Mouse (Mus musculus): ENCODE results near the gene Ube2i.

Gene Ube2i

DNA sequence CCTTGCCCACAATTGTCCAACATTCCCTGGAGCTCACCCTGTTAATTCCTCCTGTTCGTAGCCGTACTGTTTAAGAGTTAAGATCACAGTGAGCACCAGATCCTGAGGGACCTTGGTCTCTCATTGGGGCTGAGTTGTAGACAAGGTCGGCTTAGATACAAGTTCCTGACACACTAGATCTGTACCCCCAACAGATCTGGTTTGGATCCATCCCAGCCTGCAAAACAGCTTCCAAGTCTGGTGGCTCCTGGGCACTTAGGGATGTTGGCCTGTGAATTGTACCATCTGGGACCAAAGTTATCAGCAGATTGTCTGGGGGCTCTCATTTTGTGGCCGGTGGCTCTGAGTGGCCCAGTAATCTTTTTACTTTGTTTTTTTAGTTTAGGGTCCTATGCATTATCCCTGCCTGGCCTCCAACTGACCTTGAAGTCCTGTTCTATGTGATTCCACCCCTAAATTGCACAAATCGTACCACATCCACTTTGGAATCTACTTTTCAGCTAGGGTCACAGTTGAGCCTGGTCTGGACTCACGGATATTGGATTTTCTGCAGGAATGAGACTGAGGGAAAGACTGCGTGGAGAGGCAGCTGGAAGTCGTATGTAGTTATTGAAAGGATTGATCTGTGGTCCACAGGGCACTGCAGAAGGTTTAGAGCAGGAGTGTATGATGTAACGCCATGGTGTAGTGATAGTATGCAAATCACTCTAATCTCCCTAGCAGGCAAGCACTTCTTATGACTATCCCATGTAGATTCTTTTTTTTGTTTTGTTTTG, at the start of gene Ube2i:
TSS of gene Ube2i (minus strand) at position 52 of the 776 bp plus-strand sequence.
- no peak for DNase-seq (ENCODE audit: low spot score in 2 of 2)

DNA sequence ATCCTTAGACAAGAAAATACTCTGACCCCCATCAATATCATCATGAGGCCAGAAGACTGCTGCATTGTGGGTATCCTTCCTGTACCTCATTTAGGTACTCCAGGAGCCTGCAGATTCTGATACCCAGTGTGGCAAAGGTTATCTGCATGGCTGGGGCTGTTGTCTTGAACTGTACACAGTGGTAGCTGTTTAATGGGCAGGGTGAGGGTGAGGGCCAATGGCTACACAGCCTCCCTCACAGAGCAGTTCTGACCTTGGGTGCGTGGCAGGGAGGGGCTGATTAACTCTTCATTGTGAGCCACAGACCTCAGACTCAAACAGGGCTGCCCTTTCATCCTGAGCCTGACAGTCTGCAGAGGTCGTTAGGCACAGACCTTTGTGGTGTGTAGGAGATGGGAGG, 48.5 kb upstream of the Ube2i start:
- DNase-seq (ENCODE audit: low spot score in 2 of 2): no peak

DNA sequence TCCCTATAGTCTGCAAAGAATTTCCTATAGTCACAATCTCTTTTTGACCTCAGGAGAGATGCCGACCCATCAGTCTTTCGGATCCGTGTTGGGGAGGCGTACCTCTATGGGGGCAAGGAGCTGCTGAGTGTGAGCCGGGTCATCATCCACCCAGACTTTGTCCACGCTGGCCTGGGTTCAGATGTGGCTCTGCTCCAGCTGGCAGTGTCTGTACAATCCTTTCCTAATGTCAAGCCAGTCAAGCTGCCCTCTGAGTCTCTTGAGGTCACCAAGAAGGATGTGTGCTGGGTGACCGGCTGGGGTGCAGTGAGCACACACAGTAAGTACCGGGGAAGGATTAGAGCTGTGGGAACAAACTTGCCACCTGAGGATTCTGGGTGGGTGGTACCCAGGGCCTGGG, 46.4 kb upstream of the Ube2i start:
- no peak for DNase-seq (ENCODE audit: low spot score in 2 of 2)

DNA sequence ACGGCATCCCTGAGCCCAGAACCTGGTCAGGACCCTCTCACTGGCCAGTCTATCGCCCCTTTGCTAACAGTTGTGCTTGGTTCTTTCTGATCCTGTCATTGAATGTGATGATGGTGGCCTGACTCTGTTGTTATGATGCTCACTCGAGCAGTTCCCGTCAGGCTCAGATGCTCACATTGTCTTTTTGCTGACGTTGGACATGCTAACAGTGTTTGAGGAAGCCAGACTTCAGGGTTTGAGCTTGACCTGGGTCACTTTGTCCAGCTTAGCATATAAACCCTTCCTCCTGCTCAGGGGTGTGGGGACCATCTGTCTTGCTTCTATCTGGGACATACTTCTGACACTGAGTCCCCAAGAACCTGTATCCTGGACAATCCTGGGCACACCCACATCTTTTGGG, 43.9 kb upstream of the Ube2i start, which contains the start of gene Prss29:
TSS of gene Prss29 (plus strand) at position 301 of the 400 bp plus-strand sequence.
- no peak for DNase-seq (ENCODE audit: low spot score in 2 of 2)

DNA sequence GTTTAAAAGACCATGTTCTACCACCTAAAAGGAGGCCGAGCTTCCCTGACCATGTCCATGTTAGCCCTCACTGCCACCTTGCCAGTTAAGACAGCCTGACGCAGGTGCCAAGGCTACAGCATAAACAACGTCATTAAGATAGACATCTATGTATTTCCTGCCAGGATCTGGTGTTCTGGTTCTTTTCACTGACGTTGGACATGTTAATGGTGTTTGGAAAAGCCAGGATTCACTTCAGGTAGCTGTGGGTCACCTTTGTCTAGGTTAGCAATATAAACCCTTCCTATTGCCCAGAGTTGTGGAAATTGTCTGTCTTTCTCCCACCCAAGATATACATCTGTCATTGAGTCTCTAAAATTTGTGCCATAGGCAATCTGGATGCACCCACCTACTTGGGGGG, 33.9 kb upstream of the Ube2i start, which contains the start of gene Prss28:
TSS of gene Prss28 (plus strand) at position 301 of the 400 bp plus-strand sequence.
- DNase-seq (ENCODE audit: low spot score in 2 of 2): no peak

DNA sequence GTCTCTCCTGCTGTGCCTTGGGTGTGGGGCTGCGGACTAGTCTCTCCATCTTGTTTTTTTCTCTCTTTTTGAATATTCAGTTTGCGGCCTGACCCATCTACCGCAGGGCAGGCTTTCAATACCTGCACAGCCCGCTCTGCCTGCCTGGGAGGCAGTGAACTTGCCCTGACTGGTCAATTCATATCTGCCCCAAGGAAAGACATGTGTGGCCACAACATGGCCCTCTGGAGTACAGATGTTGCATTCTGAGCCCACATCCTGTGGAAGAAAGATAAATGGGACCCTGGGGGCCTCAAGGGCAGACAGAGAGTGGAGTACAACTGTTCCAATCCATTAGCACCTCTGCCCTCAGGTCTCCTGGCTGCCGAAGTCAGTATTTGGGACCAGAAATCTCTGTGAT, 23.7 kb upstream of the Ube2i start, which contains the start of gene Prss34:
TSS of gene Prss34 (plus strand) at position 301 of the 400 bp plus-strand sequence.
- no peak for DNase-seq (ENCODE audit: low spot score in 2 of 2)

DNA sequence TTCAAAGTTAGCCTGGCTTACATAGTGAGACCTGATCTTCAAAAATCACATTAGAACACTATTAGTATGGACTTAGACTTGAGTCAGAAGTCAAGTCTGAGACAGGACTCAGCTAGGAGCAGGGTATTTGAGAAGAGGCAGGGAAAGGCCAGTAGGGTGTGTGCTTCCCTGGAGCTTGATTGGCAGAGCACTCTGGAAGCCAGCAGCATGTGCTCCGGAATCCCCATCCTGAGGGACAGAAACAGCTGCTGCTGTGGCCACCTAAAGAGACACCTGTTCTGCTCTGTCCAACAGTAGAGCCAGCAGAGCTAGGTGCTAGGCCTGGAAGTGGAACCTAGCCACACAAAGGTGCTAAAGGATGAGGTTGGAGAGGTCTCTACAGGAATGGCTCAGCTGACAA, 19.7 kb upstream of the Ube2i start:
- DNase-seq (ENCODE audit: low spot score in 2 of 2): no peak

DNA sequence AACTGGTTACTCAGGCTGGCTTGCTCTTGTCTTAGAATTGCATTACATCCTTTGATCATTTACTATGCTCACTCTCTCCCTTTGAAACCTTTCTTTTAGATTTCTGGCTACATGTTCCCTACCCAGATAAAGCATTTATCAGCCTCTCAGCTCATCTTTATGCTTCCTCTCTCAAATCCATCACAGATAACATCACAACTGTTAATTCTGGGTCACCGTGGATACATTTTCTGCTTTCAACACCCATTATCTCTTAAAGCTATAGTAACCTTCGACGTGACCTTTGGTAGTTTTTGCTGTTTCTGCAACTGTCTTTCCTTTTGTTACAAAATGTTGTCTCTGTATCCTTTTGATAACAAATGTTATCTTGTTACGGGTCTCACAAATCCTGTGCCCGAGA, 19.1 kb upstream of the Ube2i start:
- DNase-seq (ENCODE audit: low spot score in 2 of 2): no peak

DNA sequence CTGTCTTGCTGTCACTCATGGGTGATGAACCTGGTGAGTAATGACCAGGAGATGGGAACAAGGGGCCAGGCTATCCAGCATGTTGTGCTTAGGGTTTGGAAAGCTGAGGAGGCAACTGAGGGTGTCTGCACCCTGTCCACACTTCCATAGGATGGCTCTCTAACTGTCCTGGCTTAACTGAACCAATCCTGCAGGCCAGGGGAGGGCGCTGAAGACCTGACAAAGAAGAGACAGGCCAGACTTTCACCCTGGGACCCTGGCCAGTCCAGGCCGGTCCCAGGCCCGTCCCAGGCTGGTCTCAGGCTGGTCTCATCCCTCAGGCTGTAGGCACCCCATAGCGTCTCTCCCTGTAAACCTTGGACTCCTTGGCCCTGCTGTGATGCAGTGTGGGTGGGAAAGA, 16.0 kb upstream of the Ube2i start:
- no peak for DNase-seq (ENCODE audit: low spot score in 2 of 2)

DNA sequence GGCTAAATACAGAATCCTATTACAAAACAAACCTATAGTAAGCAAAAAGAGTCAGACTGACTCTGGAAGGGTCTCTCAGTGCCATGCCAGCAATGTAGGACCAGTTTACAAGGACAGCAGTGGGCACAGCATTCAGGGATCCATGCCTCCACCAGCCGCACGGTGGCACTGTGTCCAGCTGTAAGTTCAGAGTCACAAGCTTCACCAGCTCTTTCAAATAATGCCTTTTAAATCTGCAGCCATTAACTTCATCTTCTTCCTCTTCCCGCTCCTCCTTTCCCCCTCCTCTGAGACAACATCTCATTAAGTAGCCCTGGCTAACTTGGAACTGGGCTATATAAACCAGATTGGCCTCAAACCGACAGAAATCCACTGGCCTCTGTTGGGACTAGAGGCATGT, 14.4 kb upstream of the Ube2i start:
- peak in 1 of 2 experiments; percentile 30 for DNase-seq (ENCODE audit: low spot score in 2 of 2)

DNA sequence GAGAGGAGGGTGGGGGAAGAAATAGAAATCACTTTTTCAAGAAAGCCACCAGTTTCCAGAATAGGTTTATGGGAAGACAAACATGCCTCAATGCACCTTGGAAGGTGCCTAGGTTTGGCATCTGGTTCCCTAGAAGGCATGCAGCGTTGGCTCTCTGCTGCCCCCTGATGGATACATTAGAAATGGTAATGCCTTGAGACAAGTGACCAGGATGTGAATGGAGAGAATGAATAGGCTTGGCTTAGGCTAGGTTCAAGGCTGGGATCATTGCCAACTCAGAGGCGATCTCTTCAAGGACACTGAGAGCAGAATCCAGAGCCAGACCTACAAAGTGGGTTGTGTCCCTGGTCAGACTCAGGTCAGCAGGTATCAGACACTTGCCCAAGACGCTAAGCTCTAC, 10.6 kb upstream of the Ube2i start:
- no peak for DNase-seq (ENCODE audit: low spot score in 2 of 2)

DNA sequence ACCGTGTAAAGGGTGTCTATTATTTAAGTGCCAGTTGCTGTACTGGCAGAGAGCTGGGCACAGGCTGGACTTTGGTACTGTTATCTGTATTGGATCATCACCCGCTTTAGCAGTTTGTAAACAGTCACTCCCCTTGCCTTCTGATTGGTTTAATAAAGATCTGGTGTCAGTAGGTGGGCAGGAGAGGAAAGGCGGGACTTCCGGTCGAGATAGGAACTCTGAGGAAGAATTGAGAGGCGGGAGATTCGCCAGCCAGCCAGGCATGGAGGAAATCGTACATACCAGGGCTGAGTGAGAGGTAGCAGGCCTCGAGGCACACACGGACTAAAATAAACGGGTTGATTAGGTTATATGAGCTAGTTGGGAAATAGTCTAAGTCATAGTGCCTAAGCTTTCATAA, 7.7 kb upstream of the Ube2i start:
- no peak for DNase-seq (ENCODE audit: low spot score in 2 of 2)

DNA sequence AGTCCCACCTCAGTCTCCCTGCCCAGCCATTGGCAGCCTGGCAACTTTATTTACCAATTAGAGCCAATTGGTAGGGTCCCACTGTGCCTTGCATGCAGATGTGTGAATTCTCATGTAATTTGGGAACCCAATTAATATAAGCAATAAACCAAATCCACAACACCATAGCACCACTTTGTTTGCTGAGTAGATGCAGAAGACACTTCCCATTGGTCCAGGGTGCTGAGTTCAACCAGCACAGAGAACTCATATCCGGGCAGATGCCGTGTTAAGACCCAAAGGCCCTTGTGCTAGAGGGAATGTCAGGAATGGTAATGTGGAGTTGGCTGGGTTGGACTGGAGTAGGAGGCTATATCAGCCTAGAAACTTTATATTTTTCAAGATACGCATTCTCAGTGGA, 1.4 kb upstream of the Ube2i start:
- DNase-seq (ENCODE audit: low spot score in 2 of 2): no peak

DNA sequence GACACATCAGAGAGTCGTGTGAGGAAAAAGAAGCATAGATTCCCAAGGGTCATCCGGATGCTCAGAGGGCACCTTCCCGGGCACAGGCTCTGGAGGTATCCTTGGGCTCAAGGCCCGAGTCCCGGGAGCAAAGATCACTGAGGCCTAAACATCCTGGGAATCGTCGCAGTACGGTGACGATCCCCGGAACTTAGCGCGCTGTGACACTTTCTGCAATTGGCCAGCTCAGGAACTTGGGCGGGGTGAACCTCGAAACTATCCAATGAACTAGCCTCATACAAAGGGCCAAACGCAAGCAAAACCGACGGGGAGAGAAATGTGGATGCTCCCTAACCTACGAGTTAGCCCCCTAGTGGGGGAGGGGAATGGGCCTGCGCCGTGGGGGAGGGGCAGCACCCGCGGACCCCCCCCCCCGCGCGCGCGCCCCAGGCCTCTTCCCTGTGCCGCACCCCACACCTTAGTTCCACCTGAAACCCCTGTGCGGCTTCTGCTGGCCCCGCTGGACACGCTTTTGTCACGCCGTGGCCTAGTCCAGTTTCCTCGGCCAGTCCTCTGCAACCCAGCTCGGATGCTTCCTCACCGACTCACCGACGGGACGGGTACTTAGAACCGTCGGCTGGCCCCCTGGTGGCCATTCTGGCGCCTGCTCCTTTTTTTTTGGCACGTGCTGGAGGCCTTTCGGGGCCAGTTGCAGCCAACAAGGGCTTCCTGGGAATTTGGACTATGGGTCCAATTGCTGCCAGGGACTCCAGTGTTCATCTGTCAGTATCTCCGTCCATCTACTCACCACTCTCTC, 518 bp downstream of the Ube2i start:
- DNase-seq (ENCODE audit: low spot score in 2 of 2): peak; percentile 90 to 91

DNA sequence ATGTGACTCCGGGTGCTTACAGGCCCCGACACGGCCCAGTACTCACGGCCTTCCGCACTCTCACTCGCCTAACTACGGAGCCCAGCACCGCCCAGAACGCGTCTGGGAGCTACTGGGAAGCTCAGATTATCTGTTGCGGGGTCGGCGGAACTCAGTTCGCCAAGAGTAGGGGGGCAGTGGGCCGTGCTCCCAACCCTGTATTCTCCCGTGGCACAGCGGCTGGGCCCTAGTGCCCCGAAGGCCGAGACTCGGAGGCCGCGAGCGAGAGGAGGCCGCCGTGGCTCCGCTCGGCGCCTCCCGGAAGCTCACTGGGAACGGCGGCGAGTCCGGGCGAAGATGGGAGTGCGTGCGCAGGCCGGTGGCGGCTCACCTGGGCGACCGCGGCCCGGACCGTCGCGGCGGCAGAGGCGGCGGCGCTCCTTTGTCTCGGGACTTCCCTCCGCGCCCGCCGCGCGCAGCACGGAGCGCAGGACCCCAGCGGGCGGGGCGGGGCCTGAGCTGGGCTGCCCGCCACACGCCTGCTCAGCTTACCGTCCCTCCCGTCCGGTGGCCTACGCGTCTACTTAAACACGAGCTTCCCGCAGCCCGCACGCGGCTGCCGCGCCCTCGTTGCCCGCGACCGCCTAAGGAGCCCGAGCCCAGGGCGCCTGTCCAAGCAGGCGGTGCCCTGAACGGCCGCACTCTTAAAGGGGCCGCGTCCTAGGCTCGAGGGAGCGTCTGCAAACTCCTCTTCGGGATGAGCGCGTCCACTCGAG, 1.3 kb downstream of the Ube2i start:
- DNase-seq (ENCODE audit: low spot score in 2 of 2): peak; percentile 83 to 85

DNA sequence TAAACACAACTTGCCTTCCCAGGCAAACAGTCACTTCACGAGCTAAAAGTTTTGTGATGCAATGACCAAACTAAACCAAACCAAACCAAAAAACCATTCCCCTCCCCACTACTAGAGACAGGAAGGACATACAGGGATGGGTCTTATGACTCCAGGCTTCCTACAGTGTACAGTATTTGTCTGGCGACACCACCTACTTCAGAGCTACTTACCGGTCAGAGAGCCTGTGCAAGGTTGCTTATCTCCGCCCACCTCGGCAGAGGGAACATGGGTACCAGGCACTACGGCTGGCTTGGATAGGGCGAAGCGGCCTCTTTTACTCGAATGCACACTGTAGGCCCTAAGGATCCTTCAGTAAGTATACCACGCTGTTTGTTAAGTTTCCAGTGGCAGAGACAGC, 2.1 kb downstream of the Ube2i start:
- DNase-seq (ENCODE audit: low spot score in 2 of 2): no peak

DNA sequence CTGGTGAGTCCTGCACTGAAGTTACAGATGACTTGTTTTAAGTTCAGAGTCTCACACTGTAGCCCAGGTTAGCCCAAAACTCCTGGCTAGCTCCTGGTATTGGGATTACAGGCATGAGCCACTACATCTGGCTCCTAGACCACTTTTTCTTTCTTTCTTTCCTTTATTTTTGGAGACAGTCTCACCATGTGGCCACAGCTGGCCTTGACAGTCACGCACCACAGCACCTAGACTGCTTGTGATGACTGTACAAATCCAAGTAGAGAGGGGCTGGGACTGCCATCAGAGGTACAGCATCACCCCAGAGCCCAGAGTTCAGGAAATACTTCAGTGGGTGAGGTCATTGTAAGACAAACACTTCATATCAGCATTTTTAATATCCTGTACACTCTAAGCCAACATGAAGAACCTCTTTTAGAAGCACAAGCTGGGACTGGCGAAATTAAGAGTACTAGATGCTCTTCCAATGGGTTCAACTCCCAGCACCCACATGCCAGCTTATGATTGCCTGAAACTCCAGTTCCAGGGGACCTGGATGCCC, 3.6 kb downstream of the Ube2i start:
- no peak for DNase-seq (ENCODE audit: low spot score in 2 of 2)

DNA sequence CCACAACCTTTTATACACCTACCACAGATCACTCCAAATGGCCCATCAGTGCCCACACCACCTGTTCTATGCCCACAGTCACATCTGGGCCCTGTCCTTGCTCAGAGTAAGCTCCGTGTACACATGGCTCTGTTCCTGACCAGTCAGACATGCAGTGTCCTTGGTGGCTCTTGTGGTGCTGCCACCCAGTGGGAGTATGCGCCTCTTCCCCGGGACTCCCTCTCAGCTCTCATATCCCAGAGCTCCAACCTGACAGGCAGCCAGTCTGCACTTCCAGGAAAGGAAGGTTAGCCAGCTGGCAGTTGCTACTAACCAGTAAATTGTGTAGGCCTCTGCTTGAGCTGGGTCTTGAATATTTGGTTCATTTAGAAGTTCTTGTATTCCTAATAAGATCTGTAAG, 10.0 kb downstream of the Ube2i start:
- no peak for DNase-seq (ENCODE audit: low spot score in 2 of 2)

DNA sequence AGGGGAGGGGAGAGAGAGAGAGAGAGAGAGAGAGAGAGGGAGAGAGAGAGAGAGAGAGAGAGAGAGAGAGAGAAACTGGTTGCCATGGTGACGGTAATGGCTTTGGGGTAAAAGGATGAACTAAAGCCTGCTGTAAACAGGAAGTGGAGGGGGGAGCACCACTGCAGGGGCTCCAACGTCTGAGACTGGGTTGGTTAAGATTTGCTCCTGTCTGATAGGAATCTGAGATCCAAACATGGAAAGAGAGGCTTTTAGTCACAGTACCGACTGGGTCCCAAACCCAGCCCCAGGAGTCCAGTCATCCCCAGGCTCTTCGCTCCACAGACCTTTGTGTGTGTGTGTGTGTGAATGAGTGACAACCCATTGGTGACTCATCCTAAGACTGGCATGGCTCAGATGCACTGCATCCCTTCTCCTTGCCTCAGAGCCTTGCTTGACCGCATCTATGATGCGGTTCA, 16.6 kb downstream of the Ube2i start:
- no peak for DNase-seq (ENCODE audit: low spot score in 2 of 2)

DNA sequence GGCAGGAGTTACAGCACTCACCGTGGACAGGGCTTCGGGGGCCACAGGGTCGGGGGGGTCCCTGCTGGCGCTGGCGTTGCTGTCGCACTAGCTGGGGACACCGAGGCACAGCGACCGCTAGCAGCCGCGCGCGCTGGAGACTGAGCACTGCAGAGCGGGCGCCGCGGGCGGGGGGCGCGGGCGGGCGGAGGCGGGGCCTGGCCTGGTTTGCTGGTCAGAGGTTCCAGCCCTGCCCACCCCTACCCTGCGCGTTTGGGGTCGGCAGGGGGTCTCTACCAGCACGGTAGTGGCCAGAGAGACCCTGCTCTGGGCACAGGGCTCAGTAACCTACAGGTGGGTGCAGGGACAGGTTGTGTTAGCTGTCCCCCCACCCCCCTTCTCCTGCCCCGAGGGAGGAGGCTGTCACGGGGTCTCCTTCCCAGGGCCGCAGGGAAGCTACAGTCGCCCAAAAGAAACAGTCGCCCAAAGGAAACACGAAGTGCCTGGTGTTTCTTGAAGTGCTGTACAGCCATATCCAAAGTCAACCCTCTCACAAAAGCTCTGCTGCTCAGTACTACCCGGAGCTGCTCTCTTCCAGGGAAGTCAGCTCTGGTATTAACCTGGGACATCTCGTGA, 18.2 kb downstream of the Ube2i start, which contains the start of gene Baiap3:
TSS of gene Baiap3 (minus strand) at position 225 of the 615 bp plus-strand sequence.
- DNase-seq (ENCODE audit: low spot score in 2 of 2): no peak

DNA sequence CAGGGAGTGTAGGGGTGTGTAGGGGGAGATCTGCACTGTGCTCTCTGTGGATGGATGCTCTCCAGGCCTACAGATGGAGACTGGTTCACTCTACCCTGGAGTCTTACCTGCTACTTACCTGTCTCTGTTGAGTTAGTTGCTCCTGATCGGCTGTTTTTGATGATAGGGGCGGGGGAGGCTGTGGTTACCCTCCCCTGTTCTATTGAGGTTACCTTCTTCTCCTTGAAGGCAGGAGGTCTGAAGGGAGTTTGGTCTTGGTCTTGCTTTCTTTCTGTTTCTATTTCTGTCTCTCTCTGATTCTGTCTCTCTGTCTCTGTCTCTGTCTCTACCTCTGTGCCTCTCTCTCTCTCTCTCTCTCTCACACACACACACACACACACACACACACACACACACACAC, 19.3 kb downstream of the Ube2i start:
- DNase-seq (ENCODE audit: low spot score in 2 of 2): no peak
